Mouse (Mus musculus) limb, embryonic 12.5 days (tissue): ENCODE results near the gene Susd4. TPM values are rescaled to one million over a fixed set of nuclear protein-coding genes. Genes with fewer than 3 reads are reported as not detected.

Experiments used
- ATAC-seq: fragments of 200-750 bp; cut with Nextera tagmentation; 2 replicates; pipeline ENCODE4 v1.8.0; 2017; ENCODE audit warnings: low read depth, moderate TSS enrichment; ENCODE audit not compliant: insufficient number of reproducible peaks, insufficient read depth, low FRiP score, low TSS enrichment
- H3K27ac ChIP-seq: fragments of 300-500 bp; sonication (generic); 2 replicates; pipeline ENCODE4 v1.5.1; 2016; ENCODE audit warnings: mild to moderate bottlenecking, moderate library complexity
- H3K27me3 ChIP-seq: fragments of 300-500 bp; sonication (generic); 2 replicates; pipeline ENCODE4 v1.6.1; 2016; ENCODE audit warnings: mild to moderate bottlenecking, moderate library complexity
- H3K36me3 ChIP-seq: fragments of 300-500 bp; sonication (generic); 2 replicates; pipeline ENCODE4 v1.6.1; 2016; ENCODE audit warnings: mild to moderate bottlenecking, moderate library complexity
- H3K4me1 ChIP-seq: fragments of 300-500 bp; sonication (generic); replicated peaks from 2 replicates; pipeline ENCODE4 v1.6.1; 2016
- H3K4me2 ChIP-seq: fragments of 300-500 bp; sonication (generic); 2 replicates; pipeline ENCODE4 v1.6.1; 2016; ENCODE audit warnings: mild to moderate bottlenecking, moderate library complexity
- H3K4me3 ChIP-seq: fragments of 300-500 bp; sonication (generic); replicated peaks from 2 replicates; pipeline ENCODE4 v1.5.1; 2016; ENCODE audit warnings: mild to moderate bottlenecking
- H3K9ac ChIP-seq: fragments of 300-500 bp; sonication (generic); replicated peaks from 2 replicates; pipeline ENCODE4 v1.6.1; 2016; ENCODE audit warnings: mild to moderate bottlenecking, moderate library complexity
- H3K9me3 ChIP-seq: fragments of 300-500 bp; sonication (generic); 2 replicates; pipeline ENCODE4 v1.6.1; 2016; ENCODE audit warnings: mild to moderate bottlenecking, moderate library complexity
- WGBS: fragments of 180-500 bp; shearing (Covaris S2); methylation state at CpG from one replicate; pipeline ENCODE4 v1.1.7; 2016; 5-methylcytosine and 5-hydroxymethylcytosine counted together
- polyA plus RNA-seq: library from polyadenylated mRNA; unstranded; fragments of >200 nt; fragmentation: Nextera tagmentation; extraction: Ambion mirVana; gene quantifications from 2 replicates; pipeline ENCODE4 v1.2.1, GENCODE M21; 2016

Gene Susd4
- 12.4 and 13.6 TPM in 2 replicates for polyA plus RNA-seq

DNA sequence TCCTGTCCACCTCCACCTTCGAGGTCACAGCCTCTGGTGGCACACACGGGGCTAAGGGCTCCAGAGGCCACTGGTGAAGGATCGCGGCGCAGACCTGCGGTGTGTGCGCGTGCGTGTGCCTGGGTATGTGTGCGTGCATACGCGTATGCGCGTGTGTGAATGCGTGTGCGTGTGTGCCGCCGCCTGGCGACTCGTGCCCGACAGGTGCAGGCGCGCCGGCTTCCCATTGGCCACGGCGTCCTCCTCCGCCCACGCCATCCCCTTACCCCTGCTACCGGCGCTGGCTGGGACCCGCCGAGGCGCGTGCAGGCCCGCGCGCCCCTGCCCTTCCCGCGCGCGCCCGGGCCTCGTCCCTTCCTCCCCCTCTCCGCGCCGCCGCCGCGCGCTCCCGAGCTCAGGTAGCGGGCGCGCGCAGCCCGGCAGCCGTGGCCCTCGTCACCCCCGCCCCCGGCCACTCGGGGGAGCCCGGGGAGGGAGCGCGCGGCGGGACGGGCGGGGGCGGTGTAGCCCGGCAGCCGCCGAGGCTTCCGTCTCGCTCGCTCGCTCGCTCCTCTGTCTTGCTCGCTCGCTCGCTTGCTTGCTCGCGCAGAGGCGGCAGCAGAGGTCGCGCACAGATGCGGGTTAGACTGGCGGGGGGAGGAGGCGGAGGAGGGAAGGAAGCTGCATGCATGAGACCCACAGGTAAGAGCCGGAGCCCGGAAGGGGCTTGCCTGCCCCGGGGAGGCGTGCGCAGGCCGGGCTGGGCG lies at the start of gene Susd4:
Gene Susd4, plus strand, starts transcription at position 145 of the 746 bp plus-strand sequence.
- Histone ChIP-seq H3K27ac (0 out of 2 replicates have a peak within 1 kb of the TSS, but pooled peaks have one; percentile 30), H3K9ac (peak within 1 kb of the TSS; percentile 56), H3K36me3 (no peaks in the 10 kb centered on the region), H3K4me3 (peak within 1 kb of the TSS; percentile 71), H3K4me2 (peak within 1 kb of the TSS; percentile 88), H3K4me1 (peaks cover 19% of the 10 kb centered on the region), H3K27me3 (peaks cover 47% of the 10 kb centered on the region), H3K9me3 (0 out of 2 replicates have a peak, but pooled peaks cover 7% of the 10 kb centered on the region)
- peak; percentile 81 for ATAC-seq
- 2% methylated on average over 93 of the region's 95 CpGs for WGBS

DNA sequence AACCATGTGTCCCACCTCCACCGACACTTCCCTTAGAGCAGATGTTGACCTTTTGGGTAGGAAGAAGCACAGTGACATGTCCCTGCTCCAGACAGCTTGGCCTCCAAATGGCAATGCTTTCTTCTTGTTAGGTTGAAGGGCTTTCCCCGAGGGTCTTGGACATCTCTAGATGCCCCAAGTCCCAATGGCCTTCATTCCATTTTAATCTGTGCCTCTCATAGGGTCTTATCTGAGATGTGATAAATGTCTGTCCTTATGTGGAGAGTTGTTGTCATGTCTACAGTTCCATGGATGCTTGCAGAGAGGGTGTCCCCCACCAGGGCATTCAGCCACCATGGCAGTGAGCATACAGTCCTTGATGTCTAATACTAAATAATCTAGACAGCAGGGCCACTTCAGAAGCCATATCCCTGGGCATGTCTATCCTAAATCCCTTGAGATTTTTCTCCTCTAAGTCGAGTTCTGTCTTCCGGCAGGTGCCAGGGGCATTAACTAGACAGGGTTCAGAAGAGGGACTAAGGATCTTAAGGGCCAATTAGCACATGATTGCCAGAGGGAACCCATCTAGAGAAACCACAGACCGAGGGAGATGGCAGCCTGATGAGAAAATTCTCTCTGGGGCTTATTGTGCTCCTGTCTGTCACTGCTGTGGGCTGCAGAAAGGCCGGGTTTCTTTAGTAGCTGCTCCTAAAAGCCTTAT lies 49.3 kb upstream of the Susd4 start:
- Histone ChIP-seq H3K4me2 (no peak overlapping the region), H3K9me3 (no peaks in the 10 kb centered on the region), H3K27me3 (no peaks in the 10 kb centered on the region), H3K4me3 (no peak overlapping the region), H3K4me1 (no peaks in the 10 kb centered on the region; the same call in 1 of the 2 replicates), H3K27ac (no peak overlapping the region), H3K36me3 (no peaks in the 10 kb centered on the region), H3K9ac (no peak overlapping the region)
- 69% methylated on average over 6 of the region's 6 CpGs for WGBS
- ATAC-seq = no peak

DNA sequence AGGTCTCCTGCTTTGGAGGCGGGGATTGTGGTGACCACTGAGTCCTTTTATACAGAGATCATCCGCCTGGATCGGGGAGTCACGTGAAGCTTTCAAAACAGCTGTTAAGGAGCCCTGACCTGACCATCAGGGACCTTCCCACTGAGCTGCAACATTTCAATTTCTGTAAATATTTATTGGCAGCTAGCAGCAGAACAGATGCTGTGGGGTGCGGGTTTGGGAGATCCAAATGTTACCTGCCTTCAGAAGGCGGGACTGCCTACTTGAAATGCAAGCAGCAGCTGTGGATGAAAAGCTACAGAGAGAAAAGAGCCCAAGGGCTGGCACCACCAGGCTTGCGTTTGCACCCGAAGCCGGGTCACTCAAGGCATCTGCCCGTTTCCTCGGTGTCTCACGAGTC lies 36.1 kb upstream of the Susd4 start:
- no peak overlapping the region for H3K4me3 ChIP-seq
- H3K9me3 ChIP-seq = no peaks in the 10 kb centered on the region
- no peak overlapping the region for H3K9ac ChIP-seq
- no peaks in the 10 kb centered on the region for H3K36me3 ChIP-seq
- H3K4me1 ChIP-seq = no peaks in the 10 kb centered on the region; the same call in 1 of the 2 replicates
- H3K27ac ChIP-seq = no peak overlapping the region
- no peak for ATAC-seq
- H3K27me3 ChIP-seq = no peaks in the 10 kb centered on the region
- 54% methylated on average over 12 of the region's 12 CpGs for WGBS
- H3K4me2 ChIP-seq = no peak overlapping the region

DNA sequence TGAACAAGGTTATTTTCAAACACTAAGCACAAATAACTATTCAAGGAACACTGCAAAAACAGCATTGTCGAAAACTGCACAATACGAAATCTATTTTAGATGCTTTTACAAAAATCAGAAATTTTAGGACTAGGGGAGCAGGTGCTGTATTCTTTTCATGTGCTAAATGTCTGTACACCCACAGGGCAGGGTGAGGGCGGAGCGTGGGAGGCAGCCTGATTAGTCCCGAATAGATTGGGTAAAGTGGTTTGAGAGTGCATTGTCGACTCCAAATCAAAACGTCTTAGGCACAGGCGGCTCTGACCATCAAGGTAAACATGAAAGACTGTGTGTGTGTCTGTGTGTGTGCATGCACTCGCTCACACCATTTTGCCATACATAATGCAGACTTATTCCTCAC lies 34.7 kb upstream of the Susd4 start:
- no peak overlapping the region for H3K4me2 ChIP-seq
- H3K9me3 ChIP-seq = no peaks in the 10 kb centered on the region
- ATAC-seq = no peak
- H3K36me3 ChIP-seq = no peaks in the 10 kb centered on the region
- 89% methylated on average over 9 of the region's 9 CpGs for WGBS
- no peak overlapping the region for H3K9ac ChIP-seq
- H3K27ac ChIP-seq = no peak overlapping the region
- H3K4me1 ChIP-seq = no peaks in the 10 kb centered on the region; the same call in 1 of the 2 replicates
- H3K4me3 ChIP-seq = no peak overlapping the region
- H3K27me3 ChIP-seq = no peaks in the 10 kb centered on the region

- Histone ChIP-seq H3K9me3 (no peaks in the 10 kb centered on the region), H3K9ac (no peak overlapping the region), H3K36me3 (no peaks in the 10 kb centered on the region), H3K27ac (no peak overlapping the region), H3K4me1 (no peaks in the 10 kb centered on the region; the same call in 1 of the 2 replicates), H3K4me2 (no peak overlapping the region), H3K4me3 (no peak overlapping the region), H3K27me3 (0 out of 2 replicates have a peak, but pooled peaks cover 4% of the 10 kb centered on the region)
- 48% methylated on average over 7 of the region's 7 CpGs for WGBS
- no peak for ATAC-seq
These were observed 31.0 kb upstream of the Susd4 start for GRCm38 (mm10) chr1:182732695-182733094.

DNA sequence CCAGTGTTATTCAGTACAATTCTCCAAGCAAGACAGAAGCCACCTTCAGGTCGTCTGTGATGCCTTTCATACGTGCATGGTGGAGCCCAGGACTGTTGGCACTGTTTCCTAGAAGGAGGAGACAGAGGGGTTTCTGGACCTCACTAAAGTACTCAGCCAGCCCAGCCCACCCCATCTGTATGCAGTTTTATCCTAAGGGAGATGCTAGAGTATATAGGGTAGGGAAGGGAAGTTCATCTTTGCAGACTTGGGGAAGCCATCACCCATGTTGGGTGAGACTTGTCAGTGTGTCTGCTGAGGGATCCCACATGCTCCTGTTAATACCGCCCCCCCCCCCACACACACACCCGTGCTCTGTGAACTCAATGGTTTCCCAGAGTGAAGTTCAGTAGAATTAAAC lies 27.8 kb upstream of the Susd4 start:
- Histone ChIP-seq H3K9me3 (no peaks in the 10 kb centered on the region), H3K4me1 (no peaks in the 10 kb centered on the region; the same call in 1 of the 2 replicates), H3K4me3 (no peak overlapping the region), H3K27ac (no peak overlapping the region), H3K27me3 (0 out of 2 replicates have a peak, but pooled peaks cover 4% of the 10 kb centered on the region), H3K4me2 (no peak overlapping the region), H3K36me3 (no peaks in the 10 kb centered on the region), H3K9ac (no peak overlapping the region)
- ATAC-seq = no peak
- WGBS = 66% methylated on average over 4 of the region's 4 CpGs

DNA sequence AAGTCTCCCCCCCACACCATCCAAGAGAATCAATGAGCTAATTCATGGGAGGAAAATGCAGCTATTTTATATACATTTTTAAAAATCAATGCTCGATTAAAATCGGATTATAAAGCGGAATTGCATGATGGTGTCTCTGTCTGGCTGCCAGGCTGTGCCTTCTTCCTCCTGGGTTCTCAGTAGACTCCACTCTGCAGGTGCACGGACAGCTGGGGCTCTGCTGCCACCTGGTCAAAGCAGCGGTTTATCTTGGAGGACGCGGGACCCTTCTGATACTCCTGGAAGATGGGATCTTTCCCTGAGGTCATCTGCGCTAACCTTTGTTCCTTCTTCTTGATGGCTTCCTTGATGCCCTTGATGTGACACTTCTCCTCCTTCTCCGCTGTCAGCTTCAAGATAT lies 16.6 kb upstream of the Susd4 start:
- Histone ChIP-seq H3K9me3 (no peaks in the 10 kb centered on the region), H3K27ac (no peak overlapping the region), H3K4me2 (no peak overlapping the region), H3K36me3 (no peaks in the 10 kb centered on the region), H3K27me3 (no peaks in the 10 kb centered on the region; the same call in none of the 2 replicates), H3K9ac (no peak overlapping the region), H3K4me3 (no peak overlapping the region), H3K4me1 (no peaks in the 10 kb centered on the region)
- WGBS = 92% methylated on average over 9 of the region's 9 CpGs
- ATAC-seq = no peak

DNA sequence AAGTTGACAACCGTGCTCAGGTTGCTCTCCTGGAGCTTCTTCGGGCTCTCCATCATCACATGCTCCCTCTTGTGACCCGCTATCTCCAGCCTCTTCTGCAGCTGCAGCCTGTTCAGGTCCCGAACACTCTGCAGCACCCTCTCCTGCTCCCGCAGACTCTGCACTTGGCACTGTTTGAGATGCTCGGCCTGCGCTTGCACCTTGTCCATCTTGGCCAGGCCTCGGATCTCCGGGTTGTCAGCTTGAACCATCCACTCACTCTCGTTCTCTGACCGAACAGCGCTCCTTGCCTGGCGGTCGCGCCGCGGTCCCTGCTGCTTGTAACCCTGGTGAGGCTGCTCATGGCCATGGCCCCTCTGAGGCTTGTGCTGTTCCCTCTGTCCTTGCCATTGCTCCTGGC lies 15.8 kb upstream of the Susd4 start:
- H3K27me3 ChIP-seq = no peaks in the 10 kb centered on the region; the same call in none of the 2 replicates
- ATAC-seq = no peak
- no peak overlapping the region for H3K27ac ChIP-seq
- WGBS = 82% methylated on average over 17 of the region's 17 CpGs
- H3K36me3 ChIP-seq = no peaks in the 10 kb centered on the region
- H3K4me2 ChIP-seq = no peak overlapping the region
- no peaks in the 10 kb centered on the region for H3K9me3 ChIP-seq
- no peak overlapping the region for H3K4me3 ChIP-seq
- no peak overlapping the region for H3K9ac ChIP-seq
- H3K4me1 ChIP-seq = no peaks in the 10 kb centered on the region

DNA sequence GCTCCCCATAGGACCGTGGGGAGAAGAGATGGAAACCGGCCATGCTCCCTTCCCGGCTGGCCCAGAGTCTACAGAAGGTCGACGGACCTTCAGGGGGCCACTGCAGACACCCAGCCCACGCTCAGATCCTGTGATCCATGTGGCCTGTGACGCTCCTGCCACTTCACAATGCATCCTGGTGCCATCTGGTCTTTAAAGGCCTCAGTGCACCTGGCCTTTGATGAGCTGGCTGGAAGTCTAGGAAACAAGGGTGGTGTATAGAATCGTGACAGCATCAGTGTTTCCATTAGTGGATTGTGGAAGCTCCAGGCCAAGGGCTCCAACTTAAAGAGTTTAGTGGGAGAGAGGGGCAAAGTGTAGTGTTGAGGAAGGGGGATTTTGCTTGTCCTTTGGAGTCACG lies 14.6 kb upstream of the Susd4 start, which contains the start of gene Ccdc185:
Gene Ccdc185, minus strand, starts transcription at position 101 of the 400 bp plus-strand sequence.
- WGBS = 83% methylated on average over 9 of the region's 9 CpGs
- no peak within 1 kb of the TSS for H3K4me2 ChIP-seq
- no peaks in the 10 kb centered on the region; the same call in none of the 2 replicates for H3K27me3 ChIP-seq
- no peaks in the 10 kb centered on the region for H3K36me3 ChIP-seq
- H3K9ac ChIP-seq = no peak within 1 kb of the TSS
- no peaks in the 10 kb centered on the region for H3K9me3 ChIP-seq
- no peaks in the 10 kb centered on the region for H3K4me1 ChIP-seq
- H3K4me3 ChIP-seq = no peak within 1 kb of the TSS
- H3K27ac ChIP-seq = no peak within 1 kb of the TSS
- no peak for ATAC-seq

DNA sequence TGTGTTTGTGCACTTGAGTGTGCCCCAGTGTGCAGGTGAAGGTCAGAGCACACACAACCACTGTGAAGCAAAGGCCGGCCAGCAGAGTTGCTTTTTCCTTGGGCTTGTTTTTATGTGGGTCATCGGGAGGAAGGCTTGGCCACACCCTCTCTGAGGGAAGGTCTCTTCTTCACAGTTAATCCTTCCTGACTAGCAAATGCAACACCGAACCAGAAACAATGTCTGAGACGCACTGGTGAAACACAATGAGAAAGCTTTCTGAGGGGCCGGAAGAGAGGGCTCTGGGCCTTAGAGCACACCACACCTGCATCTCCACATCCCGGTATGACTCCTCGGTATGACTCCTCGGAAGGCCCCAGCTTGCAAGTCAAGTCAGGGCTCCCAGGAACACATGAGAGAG lies 12.4 kb upstream of the Susd4 start:
- no peaks in the 10 kb centered on the region for H3K4me1 ChIP-seq
- no peak overlapping the region for H3K4me2 ChIP-seq
- WGBS = 85% methylated on average over 8 of the region's 8 CpGs
- no peak overlapping the region for H3K27ac ChIP-seq
- no peak overlapping the region for H3K9ac ChIP-seq
- H3K9me3 ChIP-seq = no peaks in the 10 kb centered on the region
- H3K27me3 ChIP-seq = no peaks in the 10 kb centered on the region; the same call in none of the 2 replicates
- ATAC-seq = no peak
- no peaks in the 10 kb centered on the region for H3K36me3 ChIP-seq
- no peak overlapping the region for H3K4me3 ChIP-seq

DNA sequence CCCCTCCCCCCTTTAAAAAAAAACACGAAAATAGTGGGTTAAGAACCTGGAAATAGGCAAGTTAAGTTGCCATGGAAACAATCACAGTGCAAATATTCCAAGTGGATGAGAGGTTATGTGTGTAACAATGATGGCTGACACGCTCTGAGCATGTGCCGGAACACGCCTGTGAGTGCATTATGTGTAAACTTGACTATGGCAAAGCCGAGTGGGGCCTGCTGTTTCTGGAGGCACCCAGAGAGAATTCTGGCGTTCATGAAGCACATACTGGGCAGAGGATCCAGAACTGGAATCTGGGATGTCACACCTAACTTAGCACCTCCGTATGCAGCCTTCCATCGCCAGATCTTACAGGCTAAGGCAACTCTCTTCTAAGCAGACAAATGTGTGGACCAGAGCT lies 10.0 kb upstream of the Susd4 start:
- Histone ChIP-seq H3K36me3 (no peaks in the 10 kb centered on the region), H3K9me3 (no peaks in the 10 kb centered on the region), H3K4me3 (no peak overlapping the region), H3K27ac (no peak overlapping the region), H3K27me3 (no peaks in the 10 kb centered on the region), H3K4me2 (no peak overlapping the region), H3K4me1 (no peaks in the 10 kb centered on the region), H3K9ac (no peak overlapping the region)
- WGBS = 76% methylated on average over 8 of the region's 8 CpGs
- no peak for ATAC-seq
